Mouse (Mus musculus) heart, embryonic 11.5 days (tissue): ENCODE measurements around the gene Ppp1r37. TPM values are rescaled to one million over a fixed set of nuclear protein-coding genes. Genes with fewer than 3 reads are reported as not detected.
"Not testable (repeated sequence)": the region's sequence is repeated elsewhere in the genome, so short reads cannot be mapped to it uniquely, and the experiment has no call there.

ENCODE experiments used
- ATAC-seq: fragments of 200-750 bp; cut with Nextera tagmentation; replicated peaks from 2 replicates; pipeline ENCODE4 v1.8.0; 2017; ENCODE audit warnings: moderate library complexity; ENCODE audit not compliant: insufficient number of reproducible peaks, low FRiP score, low TSS enrichment
- H3K27ac ChIP-seq: fragments of 300-500 bp; sonication (generic); 2 replicates; pipeline ENCODE4 v1.5.1; 2014; ENCODE audit warnings: mild to moderate bottlenecking, low read depth, low read length
- H3K27me3 ChIP-seq: fragments of 300-500 bp; sonication (generic); 2 replicates; pipeline ENCODE4 v1.6.1; 2014; ENCODE audit warnings: mild to moderate bottlenecking, low read length, mixed read lengths; ENCODE audit not compliant: control insufficient read depth, insufficient read depth
- H3K36me3 ChIP-seq: fragments of 300-500 bp; sonication (generic); 2 replicates; pipeline ENCODE4 v1.6.1; 2014; ENCODE audit warnings: mild to moderate bottlenecking, low read length, moderate library complexity, mixed read lengths; ENCODE audit not compliant: control insufficient read depth, insufficient read depth
- H3K4me1 ChIP-seq: fragments of 300-500 bp; sonication (generic); 2 replicates; pipeline ENCODE4 v1.6.1; 2014; ENCODE audit warnings: low read length; ENCODE audit not compliant: control insufficient read depth, insufficient read depth
- H3K4me2 ChIP-seq: fragments of 300-500 bp; sonication (generic); 2 replicates; pipeline ENCODE4 v1.6.1; 2014; ENCODE audit warnings: mild to moderate bottlenecking, moderate library complexity
- H3K4me3 ChIP-seq: fragments of 300-500 bp; sonication (generic); 2 replicates; pipeline ENCODE4 v1.5.1; 2014; ENCODE audit warnings: low read depth, low read length
- H3K9ac ChIP-seq: fragments of 300-500 bp; sonication (generic); 2 replicates; pipeline ENCODE4 v1.6.1; 2014; ENCODE audit warnings: mild to moderate bottlenecking, low read depth, low read length, moderate library complexity
- H3K9me3 ChIP-seq: fragments of 300-500 bp; sonication (generic); replicated peaks from 2 replicates; pipeline ENCODE4 v1.6.1; 2016; ENCODE audit warnings: low read length; ENCODE audit not compliant: control insufficient read depth
- WGBS: fragments of 180-500 bp; shearing (Covaris S2); extraction: QIAGEN DNeasy Blood & Tissue Kit; methylation state at CpG from one replicate; pipeline ENCODE4 v1.1.7; 2014; ENCODE audit not compliant: insufficient replicate concordance; 5-methylcytosine and 5-hydroxymethylcytosine counted together
- polyA plus RNA-seq: library from polyadenylated mRNA; unstranded; fragments of >200 nt; fragmentation: Nextera tagmentation; extraction: Ambion mirVana; gene quantifications from 2 replicates; pipeline ENCODE4 v1.2.1, GENCODE M21; 2014

The Ppp1r37 gene
- 2.3 and 5.2 TPM in 2 replicates for polyA plus RNA-seq

DNA sequence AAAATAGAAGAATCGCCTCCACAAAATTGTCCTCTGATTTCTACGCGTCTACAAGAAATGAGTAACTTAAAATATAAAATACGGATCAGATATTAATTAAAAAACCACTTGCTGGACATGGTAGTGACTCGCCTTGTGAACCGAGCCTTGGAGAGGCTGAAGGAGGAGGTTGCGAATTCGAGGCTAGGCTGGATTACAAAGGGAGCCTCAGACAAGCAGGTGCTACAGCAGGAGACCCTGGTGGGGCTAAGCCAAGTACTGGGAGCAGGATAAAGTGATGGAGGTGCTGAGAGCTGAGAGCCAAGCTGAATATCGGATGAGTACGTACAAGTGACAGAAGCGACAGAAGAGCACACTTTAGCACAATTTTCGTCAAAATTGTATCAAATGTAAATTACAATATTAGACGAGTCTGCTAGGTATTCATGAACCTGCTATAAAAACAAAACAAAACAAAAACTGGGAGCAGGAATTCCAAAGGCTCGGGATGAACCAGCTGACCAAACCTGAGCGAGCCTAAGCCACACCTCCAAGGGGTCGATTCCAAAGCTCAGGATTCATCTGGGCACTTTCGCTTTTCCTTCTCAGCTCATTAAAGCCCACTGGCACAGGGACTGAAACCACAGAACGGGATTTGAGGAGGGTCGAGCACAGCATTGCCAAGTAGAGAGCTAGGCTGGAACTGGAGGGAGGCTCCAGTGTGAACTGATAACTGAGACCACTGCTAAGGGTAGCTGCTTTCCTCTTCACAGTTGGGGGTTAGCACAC, at the start of gene Ppp1r37:
TSS of gene Ppp1r37 (minus strand) at position 434 of the 768 bp plus-strand sequence.
- Histone ChIP-seq H3K36me3 (peaks cover 19% of the 10 kb centered on the region), H3K4me2 (peak within 1 kb of the TSS; percentile 100), H3K4me1 (peaks cover 36% of the 10 kb centered on the region), H3K27ac (peak within 1 kb of the TSS; percentile 94), H3K9ac (peak within 1 kb of the TSS; percentile 96), H3K4me3 (peak within 1 kb of the TSS; percentile 97), H3K9me3 (peaks cover 3% of the 10 kb centered on the region; the same call in 1 of the 2 replicates), H3K27me3 (no peaks in the 10 kb centered on the region)
- WGBS, result 2% methylated on average over 19 of the region's 19 CpGs
- no peak for ATAC-seq

DNA sequence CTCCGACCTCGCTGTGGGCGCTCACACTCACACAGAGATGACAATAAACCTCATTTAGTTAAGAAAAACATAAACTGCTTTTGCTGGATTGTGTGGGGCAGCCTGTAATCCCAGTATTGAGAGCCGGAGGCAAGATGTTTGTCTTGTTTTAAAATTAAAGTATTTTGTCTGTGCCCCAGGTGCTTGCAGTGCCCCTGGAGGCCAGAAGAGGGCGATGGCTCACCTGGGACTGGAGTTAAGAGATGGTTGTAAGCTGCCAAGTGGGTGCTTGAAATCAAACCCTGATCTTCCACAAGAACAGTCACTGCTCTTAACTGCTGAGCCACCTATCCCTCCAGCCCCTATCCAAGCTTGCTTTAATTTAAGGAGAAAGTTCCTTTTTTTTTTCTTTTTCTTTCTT, 48.1 kb upstream of the Ppp1r37 start:
- no peaks in the 10 kb centered on the region for H3K27me3 ChIP-seq
- no peak for ATAC-seq
- H3K9me3 ChIP-seq, result no peaks in the 10 kb centered on the region
- H3K9ac ChIP-seq, result no peak overlapping the region
- H3K4me2 ChIP-seq, result no peak overlapping the region
- no peaks in the 10 kb centered on the region for H3K36me3 ChIP-seq
- H3K27ac ChIP-seq, result no peak overlapping the region
- WGBS, result 73% methylated on average over 5 of the region's 5 CpGs
- no peak overlapping the region for H3K4me3 ChIP-seq
- H3K4me1 ChIP-seq, result no peaks in the 10 kb centered on the region

- Histone ChIP-seq H3K27ac (no peak overlapping the region), H3K4me1 (no peaks in the 10 kb centered on the region), H3K9me3 (no peaks in the 10 kb centered on the region), H3K4me2 (no peak overlapping the region), H3K36me3 (no peaks in the 10 kb centered on the region), H3K9ac (no peak overlapping the region), H3K4me3 (no peak overlapping the region), H3K27me3 (no peaks in the 10 kb centered on the region)
- WGBS, result 85% methylated on average over 12 of the region's 12 CpGs
- ATAC-seq, result no peak
Observed at GRCm38 (mm10) chr7:19609641-19610332, 46.9 kb upstream of the Ppp1r37 start.

DNA sequence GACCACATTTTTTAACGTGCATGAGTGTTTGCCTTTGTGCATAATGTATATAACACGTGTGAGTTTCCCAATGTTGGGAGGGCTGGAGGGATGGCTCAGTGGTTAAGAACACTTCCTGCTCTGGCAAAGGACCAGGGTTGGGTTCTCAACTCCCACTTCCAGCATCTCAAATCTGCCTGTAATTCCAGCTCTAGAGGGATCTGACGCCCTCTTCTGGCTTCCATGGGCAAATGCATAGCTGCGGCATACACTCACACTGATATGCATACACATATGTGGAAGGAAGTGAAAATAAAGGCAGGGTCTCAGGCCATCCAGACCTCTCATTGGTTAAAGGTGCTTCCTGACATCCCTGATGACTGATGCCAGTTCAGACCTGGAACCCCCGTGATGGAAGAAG, 44.4 kb upstream of the Ppp1r37 start:
- H3K27me3 ChIP-seq, result no peaks in the 10 kb centered on the region
- no peak overlapping the region for H3K4me2 ChIP-seq
- no peak for ATAC-seq
- peaks cover 10% of the 10 kb centered on the region for H3K4me1 ChIP-seq
- H3K9ac ChIP-seq, result no peak overlapping the region
- 0 out of 2 replicates have a peak, but pooled peaks cover 2% of the 10 kb centered on the region for H3K36me3 ChIP-seq
- 68% methylated on average over 5 of the region's 5 CpGs for WGBS
- H3K9me3 ChIP-seq, result no peaks in the 10 kb centered on the region
- no peak overlapping the region for H3K4me3 ChIP-seq
- H3K27ac ChIP-seq, result no peak overlapping the region

DNA sequence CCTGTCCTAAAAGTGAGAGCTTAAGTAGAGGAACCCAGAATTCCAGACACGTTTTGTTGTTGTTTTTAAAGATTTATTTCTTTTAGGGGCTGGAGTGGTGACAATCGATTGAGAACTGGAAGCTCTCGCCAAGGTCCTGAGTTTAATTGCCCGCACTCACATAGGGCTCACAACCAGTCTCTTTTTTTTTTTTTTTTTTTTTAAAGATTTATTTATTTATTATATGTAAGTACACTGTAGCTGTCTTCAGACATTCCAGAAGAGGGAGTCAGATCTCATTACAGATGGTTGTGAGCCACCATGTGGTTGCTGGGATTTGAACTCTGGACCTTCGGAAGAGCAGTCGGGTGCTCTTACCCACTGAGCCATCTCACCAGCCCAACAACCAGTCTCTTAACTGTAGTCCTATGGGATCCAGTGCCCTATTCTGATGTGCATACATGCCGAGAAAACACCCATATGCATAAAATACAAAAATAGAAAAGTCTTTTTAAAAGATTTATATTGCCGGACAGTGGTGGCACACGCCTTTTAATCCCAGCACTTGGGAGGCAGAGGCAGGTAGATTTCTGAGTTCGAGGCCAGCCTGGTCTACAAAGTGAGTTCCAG, 41.8 kb upstream of the Ppp1r37 start:
- ATAC-seq, H3K9me3 ChIP-seq: not testable (repeated sequence)

GRCm38 (mm10) chr7:19603849-19604605, 41.2 kb upstream of the Ppp1r37 start, which contains the start of gene Clasrp:
TSS of gene Clasrp (minus strand) at chr7:19604486.
- Histone ChIP-seq H3K4me3 (peak within 1 kb of the TSS; percentile 97), H3K4me1 (peaks cover 12% of the 10 kb centered on the region), H3K36me3 (peaks cover 5% of the 10 kb centered on the region; the same call in 1 of the 2 replicates), H3K27ac (peak within 1 kb of the TSS; percentile 78), H3K9me3 (no peaks in the 10 kb centered on the region), H3K9ac (peak within 1 kb of the TSS; percentile 96), H3K4me2 (peak within 1 kb of the TSS; percentile 70), H3K27me3 (no peaks in the 10 kb centered on the region)
- peak; percentile 85 for ATAC-seq
- WGBS, result 1% methylated on average over 57 of the region's 57 CpGs

More for the DNA sequence above, 41.8 kb upstream of the Ppp1r37 start:
- H3K27ac ChIP-seq, H3K36me3 ChIP-seq, H3K27me3 ChIP-seq: not testable (repeated sequence)
- Histone ChIP-seq H3K4me2 (peak overlapping the region; percentile 70), H3K4me3 (peak overlapping the region; percentile 97), H3K4me1 (peaks cover 12% of the 10 kb centered on the region), H3K9ac (peak overlapping the region; percentile 96)
- 54% methylated on average over 10 of the region's 10 CpGs for WGBS

DNA sequence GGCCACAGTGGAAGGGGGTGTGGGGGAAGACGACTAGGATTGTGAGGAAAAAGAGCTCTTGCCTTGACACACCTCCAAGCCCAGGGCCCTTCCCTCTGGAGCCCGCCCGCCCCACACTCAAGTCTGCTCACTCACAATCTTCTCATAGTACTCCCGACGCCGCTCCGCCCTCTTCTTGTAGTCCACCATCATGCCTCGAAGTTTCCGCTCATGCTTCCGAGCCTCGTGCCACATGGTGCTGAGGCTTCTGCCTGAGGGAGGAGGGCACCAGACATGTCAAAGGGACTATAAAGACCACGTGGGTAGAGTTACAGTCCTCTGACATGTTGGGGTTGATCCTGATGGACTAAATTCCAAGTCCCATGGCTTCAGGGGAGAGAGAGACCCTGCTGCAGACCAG, 40.2 kb upstream of the Ppp1r37 start:
- H3K27me3 ChIP-seq, result no peaks in the 10 kb centered on the region
- ATAC-seq, result no peak

GRCm38 (mm10) chr7:19600562-19600961, 37.7 kb upstream of the Ppp1r37 start:
- H3K4me1 ChIP-seq, result peaks cover 12% of the 10 kb centered on the region
- no peak overlapping the region for H3K27ac ChIP-seq
- H3K9ac ChIP-seq, result no peak overlapping the region
- ATAC-seq, result no peak
- H3K4me3 ChIP-seq, result no peak overlapping the region
- 78% methylated on average over 5 of the region's 5 CpGs for WGBS
- H3K4me2 ChIP-seq, result no peak overlapping the region
- no peaks in the 10 kb centered on the region for H3K9me3 ChIP-seq
- H3K36me3 ChIP-seq, result peaks cover 5% of the 10 kb centered on the region; the same call in 1 of the 2 replicates
- H3K27me3 ChIP-seq, result no peaks in the 10 kb centered on the region

More for the DNA sequence above, 40.2 kb upstream of the Ppp1r37 start:
- H3K9me3 ChIP-seq, result no peaks in the 10 kb centered on the region
- H3K4me1 ChIP-seq, result peaks cover 12% of the 10 kb centered on the region
- 76% methylated on average over 12 of the region's 12 CpGs for WGBS
- peak overlapping the region; percentile 97 for H3K4me3 ChIP-seq
- peaks cover 5% of the 10 kb centered on the region; the same call in 1 of the 2 replicates for H3K36me3 ChIP-seq
- peak overlapping the region; percentile 96; the same call in 1 of the 2 replicates for H3K9ac ChIP-seq
- peak overlapping the region; percentile 70 for H3K4me2 ChIP-seq
- no peak overlapping the region for H3K27ac ChIP-seq
